Mouse (Mus musculus): ENCODE results near the gene Pgbd5.

DNA sequence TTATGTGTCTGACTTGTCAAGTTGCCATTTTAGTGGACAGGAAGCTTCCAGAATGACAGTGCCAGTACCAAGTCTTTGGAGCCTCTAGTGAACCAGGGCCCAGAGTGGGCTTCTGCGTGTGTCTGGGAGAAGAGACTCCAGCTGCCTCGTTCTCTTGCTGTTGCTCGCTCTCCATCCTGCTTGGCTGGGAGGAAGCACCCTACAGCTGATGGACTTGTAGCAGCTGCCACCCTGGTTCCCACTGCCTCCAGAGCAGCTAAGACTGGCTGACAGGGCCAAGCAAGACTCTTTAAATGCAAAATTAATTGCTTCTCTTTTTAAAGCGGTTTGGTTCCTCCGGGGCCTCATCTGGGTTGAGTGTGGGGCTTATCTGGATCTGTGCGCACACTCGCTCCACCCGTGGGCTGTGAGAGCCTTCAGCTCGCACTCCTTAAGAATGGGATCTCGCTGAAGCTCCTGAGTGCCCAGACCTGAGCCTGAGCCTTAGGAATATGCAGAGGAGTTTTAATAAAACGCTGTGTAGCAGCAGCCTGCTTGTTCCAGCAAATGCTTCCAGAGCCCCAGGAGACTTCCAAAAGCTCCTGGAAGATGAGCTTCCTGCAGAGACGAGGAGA, 118.1 kb downstream of the Pgbd5 start:
- TF ChIP-seq POLR2A (IDR thresholded peaks at IDR 0.05; ENCODE audit: low read depth, low read length) (no peak), CTCF (IDR thresholded peaks at IDR 0.05; ENCODE audit: extremely low read depth, insufficient read depth, insufficient read length, insufficient replicate concordance) (no peak)

All from spleen, adult 2 months (tissue).